Mouse (Mus musculus): ENCODE results near the gene Olfr67. TPM values are rescaled to one million over a fixed set of nuclear protein-coding genes. Genes with fewer than 3 reads are reported as not detected.
"Not testable (repeated sequence)": the region's sequence is repeated elsewhere in the genome, so short reads cannot be mapped to it uniquely, and the experiment has no call there.

The Olfr67 gene
- polyA plus RNA-seq, 1 experiment from 2014 or later: not detected

DNA sequence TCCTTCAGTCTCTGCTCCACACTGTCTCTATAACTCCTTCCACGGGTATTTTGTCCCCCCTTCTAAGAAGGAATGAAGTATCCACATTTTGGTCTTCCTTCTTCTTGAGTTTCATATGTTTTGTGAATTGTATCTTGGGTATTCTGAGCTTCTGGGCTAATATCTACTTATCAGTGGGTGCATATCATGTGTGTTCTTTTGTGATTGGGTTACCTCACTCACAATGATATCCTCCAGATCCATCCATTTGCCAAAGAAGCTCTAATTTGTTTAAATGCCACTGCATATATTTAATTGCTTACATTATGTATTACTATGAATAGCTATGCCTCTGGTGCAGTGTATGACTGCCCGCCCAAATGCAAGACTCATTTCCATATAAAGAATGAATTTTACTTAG, 16.5 kb upstream of the Olfr67 start:
- not testable (repeated sequence) for H3K9ac ChIP-seq (ENCODE audit: low read length); H3K4me1 ChIP-seq (ENCODE audit: control insufficient read depth, insufficient read depth, low read length); DNase-seq (ENCODE audit: low spot score); H3K27me3 ChIP-seq (ENCODE audit: control insufficient read depth, insufficient read depth, low read length); H3K9me3 ChIP-seq (ENCODE audit: control insufficient read depth, low read length); H3K36me3 ChIP-seq (ENCODE audit: control insufficient read depth, insufficient read depth, low read length); ATAC-seq (ENCODE audit: insufficient number of reproducible peaks, low FRiP score, low TSS enrichment, low read depth); H3K4me3 ChIP-seq (ENCODE audit: low read depth, low read length); H3K4me2 ChIP-seq (ENCODE audit: low read depth, severe bottlenecking); H3K27ac ChIP-seq (replicated peaks; ENCODE audit: low read depth, low read length)
- WGBS: 77% methylated on average over 2 of the region's 2 CpGs

DNA sequence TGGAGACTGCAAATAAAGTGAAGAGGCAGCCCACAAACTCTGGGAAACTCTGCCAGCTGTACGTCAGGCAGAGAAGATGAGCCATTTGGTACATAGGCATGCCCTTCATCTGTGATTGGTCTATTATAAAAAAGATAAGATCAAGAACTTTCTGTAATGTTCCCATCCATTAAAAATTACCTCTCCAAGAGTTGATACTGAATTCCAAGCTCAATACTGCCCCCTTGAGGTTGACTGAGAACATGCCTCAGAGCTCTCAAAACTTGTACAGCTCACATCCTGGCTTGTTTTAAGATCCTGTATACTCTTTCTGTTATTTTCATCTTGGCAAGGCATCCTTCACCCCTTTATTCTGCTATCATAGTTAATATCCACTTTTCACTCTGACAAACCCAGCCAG, 15.2 kb upstream of the Olfr67 start:
- 66% methylated on average over 1 of the region's 1 CpGs for WGBS

DNA sequence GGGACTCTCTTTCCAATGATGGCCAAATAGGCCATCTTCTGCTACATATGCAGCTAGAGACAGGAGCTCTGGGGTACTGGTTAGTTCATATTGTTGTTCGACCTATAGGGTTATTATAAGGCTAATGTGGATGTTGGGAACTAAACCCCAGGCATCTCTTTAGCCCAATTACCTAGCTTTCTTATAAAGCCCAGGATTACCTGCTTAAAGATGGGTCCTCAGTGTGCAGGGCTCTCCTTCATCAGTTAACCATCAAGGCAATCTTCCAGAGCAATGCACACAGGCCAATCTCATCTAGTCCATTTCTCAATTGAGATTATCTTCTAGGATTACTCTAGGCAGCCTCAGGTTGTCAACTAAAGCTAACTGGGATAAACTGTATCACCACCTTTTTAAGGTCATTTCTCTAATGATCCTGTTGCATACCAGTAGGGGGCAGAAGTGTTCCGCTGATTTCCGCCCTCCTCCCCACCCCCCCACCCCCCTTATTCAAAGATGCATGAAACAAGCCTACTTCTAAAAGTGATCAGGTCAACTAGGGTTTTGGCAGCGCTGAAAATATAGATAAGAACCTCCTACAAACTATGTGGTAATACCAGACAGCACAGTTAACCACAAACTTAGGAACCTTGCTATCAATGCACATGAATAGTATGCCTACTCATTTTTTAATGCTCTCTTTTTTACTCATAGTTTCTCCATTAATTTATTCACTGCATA, 1.2 kb upstream of the Olfr67 start:
- Histone ChIP-seq H3K4me1 (ENCODE audit: control insufficient read depth, insufficient read depth, low read length) (no peaks in the 10 kb centered on the region), H3K4me2 (ENCODE audit: low read depth, severe bottlenecking) (no peak overlapping the region), H3K4me3 (ENCODE audit: low read depth, low read length) (no peak overlapping the region), H3K9me3 (ENCODE audit: control insufficient read depth, low read length) (no peaks in the 10 kb centered on the region), H3K36me3 (ENCODE audit: control insufficient read depth, insufficient read depth, low read length) (no peaks in the 10 kb centered on the region), H3K27me3 (ENCODE audit: control insufficient read depth, insufficient read depth, low read length) (no peaks in the 10 kb centered on the region), H3K27ac (replicated peaks; ENCODE audit: low read depth, low read length) (no peak overlapping the region), H3K9ac (ENCODE audit: low read length) (no peak overlapping the region)
- DNase-seq (ENCODE audit: low spot score) (no peak), ATAC-seq (ENCODE audit: insufficient number of reproducible peaks, low FRiP score, low TSS enrichment, low read depth) (no peak)
- 32% methylated on average over 4 of the region's 4 CpGs for WGBS

More for the DNA sequence above, 15.2 kb upstream of the Olfr67 start:
- Histone ChIP-seq H3K36me3 (ENCODE audit: control insufficient read depth, insufficient read depth, low read length) (no peaks in the 10 kb centered on the region), H3K27me3 (ENCODE audit: control insufficient read depth, insufficient read depth, low read length) (no peaks in the 10 kb centered on the region), H3K9ac (ENCODE audit: low read length) (no peak overlapping the region), H3K9me3 (ENCODE audit: control insufficient read depth, low read length) (no peaks in the 10 kb centered on the region), H3K4me2 (ENCODE audit: low read depth, severe bottlenecking) (no peak overlapping the region), H3K4me1 (ENCODE audit: control insufficient read depth, insufficient read depth, low read length) (no peaks in the 10 kb centered on the region), H3K4me3 (ENCODE audit: low read depth, low read length) (no peak overlapping the region), H3K27ac (replicated peaks; ENCODE audit: low read depth, low read length) (no peak overlapping the region)
- ATAC-seq (ENCODE audit: insufficient number of reproducible peaks, low FRiP score, low TSS enrichment, low read depth): no peak
- peak; percentile 24 for DNase-seq (ENCODE audit: low spot score)

DNA sequence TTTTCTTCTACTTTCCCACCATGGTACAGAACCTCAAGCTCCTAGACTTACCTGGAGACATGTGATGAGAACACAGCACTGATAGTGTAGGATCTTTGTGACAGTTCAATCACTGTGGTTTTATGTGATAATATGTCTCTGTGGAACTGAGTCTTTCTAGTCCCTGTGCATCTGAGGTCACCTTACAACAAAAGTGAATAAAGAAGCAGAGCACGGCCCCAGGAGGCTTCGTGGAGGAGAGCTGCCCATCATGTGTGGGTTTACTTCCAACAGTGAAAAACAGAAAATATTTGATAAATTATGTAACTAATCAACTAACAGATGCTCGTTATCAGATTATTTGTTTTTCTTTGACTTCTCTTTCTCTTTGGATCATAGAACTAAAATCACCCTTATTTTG, 12.0 kb downstream of the Olfr67 start, which contains the start of gene Olfr68:
Gene Olfr68, minus strand, starts transcription at position 101 of the 400 bp plus-strand sequence.
- Histone ChIP-seq H3K9me3 (ENCODE audit: control insufficient read depth, low read length) (no peaks in the 10 kb centered on the region), H3K4me3 (ENCODE audit: low read depth, low read length) (no peak within 1 kb of the TSS), H3K27me3 (ENCODE audit: control insufficient read depth, insufficient read depth, low read length) (no peaks in the 10 kb centered on the region), H3K9ac (ENCODE audit: low read length) (no peak within 1 kb of the TSS), H3K4me1 (ENCODE audit: control insufficient read depth, insufficient read depth, low read length) (no peaks in the 10 kb centered on the region), H3K27ac (replicated peaks; ENCODE audit: low read depth, low read length) (no peak within 1 kb of the TSS), H3K36me3 (ENCODE audit: control insufficient read depth, insufficient read depth, low read length) (no peaks in the 10 kb centered on the region), H3K4me2 (ENCODE audit: low read depth, severe bottlenecking) (no peak within 1 kb of the TSS)
- 78% methylated on average over 3 of the region's 3 CpGs for WGBS
- ATAC-seq (ENCODE audit: insufficient number of reproducible peaks, low FRiP score, low TSS enrichment, low read depth) (no peak), DNase-seq (ENCODE audit: low spot score) (no peak)

DNA sequence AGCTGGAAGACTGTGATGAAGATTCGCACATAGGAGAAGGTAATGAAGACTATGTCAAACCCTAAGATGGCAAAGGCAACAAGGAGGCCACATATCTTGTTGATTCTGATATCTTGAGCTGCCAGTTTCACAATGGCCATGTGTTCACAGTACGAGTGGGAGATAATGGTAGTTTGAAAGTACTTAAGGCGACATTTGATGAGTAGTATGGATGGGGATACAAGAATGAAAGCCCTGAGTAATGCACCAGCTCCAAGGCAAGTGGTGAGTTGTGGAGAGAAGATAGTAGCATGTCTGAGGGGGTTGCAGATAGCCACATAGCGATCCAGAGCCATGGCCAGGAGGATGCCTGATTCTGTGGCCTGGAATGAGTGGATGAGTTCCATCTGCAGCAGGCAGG, 14.0 kb downstream of the Olfr67 start:
- not testable (repeated sequence) for H3K4me2 ChIP-seq (ENCODE audit: low read depth, severe bottlenecking); H3K27me3 ChIP-seq (ENCODE audit: control insufficient read depth, insufficient read depth, low read length); H3K36me3 ChIP-seq (ENCODE audit: control insufficient read depth, insufficient read depth, low read length); DNase-seq (ENCODE audit: low spot score); ATAC-seq (ENCODE audit: insufficient number of reproducible peaks, low FRiP score, low TSS enrichment, low read depth); H3K9me3 ChIP-seq (ENCODE audit: control insufficient read depth, low read length); H3K9ac ChIP-seq (ENCODE audit: low read length); H3K27ac ChIP-seq (replicated peaks; ENCODE audit: low read depth, low read length); H3K4me3 ChIP-seq (ENCODE audit: low read depth, low read length); H3K4me1 ChIP-seq (ENCODE audit: control insufficient read depth, insufficient read depth, low read length)
- WGBS: 77% methylated on average over 4 of the region's 4 CpGs

DNA sequence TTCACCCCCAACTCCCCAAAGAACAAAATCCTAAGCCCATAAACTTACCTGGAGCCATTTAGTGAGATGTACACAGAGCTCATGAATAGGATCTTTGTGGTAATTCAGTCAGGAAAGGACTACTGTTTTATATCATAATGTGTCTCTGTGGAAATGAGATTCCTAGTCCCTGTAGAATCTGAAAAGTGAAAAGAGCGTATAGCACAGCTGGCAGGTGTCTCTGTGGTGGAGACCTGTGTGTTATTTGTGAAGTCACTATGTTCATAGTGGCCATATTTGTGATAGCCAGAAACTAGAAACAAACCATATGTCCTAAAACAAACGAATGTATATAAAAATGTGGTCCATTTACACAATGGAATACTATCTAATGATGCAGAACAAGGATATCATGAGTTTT, 20.1 kb downstream of the Olfr67 start, which contains the start of gene Olfr69:
Gene Olfr69, minus strand, starts transcription at position 101 of the 400 bp plus-strand sequence.
- 83% methylated on average over 2 of the region's 2 CpGs for WGBS
- H3K4me1 ChIP-seq (ENCODE audit: control insufficient read depth, insufficient read depth, low read length): no peaks in the 10 kb centered on the region
- no peak within 1 kb of the TSS for H3K9ac ChIP-seq (ENCODE audit: low read length)
- no peak within 1 kb of the TSS for H3K4me3 ChIP-seq (ENCODE audit: low read depth, low read length)
- no peak for DNase-seq (ENCODE audit: low spot score)
- no peaks in the 10 kb centered on the region for H3K9me3 ChIP-seq (ENCODE audit: control insufficient read depth, low read length)
- no peak for ATAC-seq (ENCODE audit: insufficient number of reproducible peaks, low FRiP score, low TSS enrichment, low read depth)
- H3K27ac ChIP-seq (replicated peaks; ENCODE audit: low read depth, low read length): no peak within 1 kb of the TSS
- H3K4me2 ChIP-seq (ENCODE audit: low read depth, severe bottlenecking): no peak within 1 kb of the TSS
- H3K27me3 ChIP-seq (ENCODE audit: control insufficient read depth, insufficient read depth, low read length): no peaks in the 10 kb centered on the region
- H3K36me3 ChIP-seq (ENCODE audit: control insufficient read depth, insufficient read depth, low read length): no peaks in the 10 kb centered on the region

DNA sequence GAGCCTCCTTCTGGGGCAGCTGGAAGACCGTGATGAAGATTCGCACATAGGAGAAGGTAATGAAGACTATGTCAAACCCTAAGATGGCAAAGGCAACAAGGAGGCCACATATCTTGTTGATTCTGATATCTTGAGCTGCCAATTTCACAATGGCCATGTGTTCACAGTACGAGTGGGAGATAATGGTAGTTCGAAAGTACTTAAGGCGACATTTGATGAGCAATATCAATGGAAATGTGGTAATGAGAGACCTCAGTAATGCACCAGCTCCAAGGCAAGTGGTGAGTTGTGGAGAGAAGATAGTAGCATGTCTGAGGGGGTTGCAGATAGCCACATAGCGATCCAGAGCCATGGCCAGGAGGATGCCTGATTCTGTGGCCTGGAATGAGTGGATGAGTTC, 23.9 kb downstream of the Olfr67 start:
- not testable (repeated sequence) for H3K4me3 ChIP-seq (ENCODE audit: low read depth, low read length); H3K27ac ChIP-seq (replicated peaks; ENCODE audit: low read depth, low read length); ATAC-seq (ENCODE audit: insufficient number of reproducible peaks, low FRiP score, low TSS enrichment, low read depth); H3K36me3 ChIP-seq (ENCODE audit: control insufficient read depth, insufficient read depth, low read length); H3K9me3 ChIP-seq (ENCODE audit: control insufficient read depth, low read length); H3K4me1 ChIP-seq (ENCODE audit: control insufficient read depth, insufficient read depth, low read length); H3K4me2 ChIP-seq (ENCODE audit: low read depth, severe bottlenecking); H3K9ac ChIP-seq (ENCODE audit: low read length); H3K27me3 ChIP-seq (ENCODE audit: control insufficient read depth, insufficient read depth, low read length); DNase-seq (ENCODE audit: low spot score)
- 89% methylated on average over 5 of the region's 6 CpGs for WGBS

DNA sequence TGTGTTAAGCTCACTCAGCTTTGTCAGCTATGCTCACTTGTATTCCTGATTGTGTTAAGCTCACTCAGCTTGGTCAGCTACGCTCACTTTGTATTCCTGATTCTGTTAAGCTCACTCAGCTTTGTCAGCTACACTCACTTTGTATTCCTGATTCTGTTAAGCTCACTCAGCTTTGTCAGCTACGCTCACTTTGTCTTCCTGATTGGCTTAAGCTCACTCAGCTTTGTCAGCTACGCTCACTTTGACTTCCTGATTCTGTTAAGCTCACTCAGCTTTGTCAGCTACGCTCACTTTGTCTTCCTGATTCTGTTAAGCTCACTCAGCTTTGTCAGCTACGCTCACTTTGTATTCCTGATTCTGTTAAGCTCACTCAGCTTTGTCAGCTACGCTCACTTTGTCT, 29.4 kb downstream of the Olfr67 start:
- H3K9me3 ChIP-seq (ENCODE audit: control insufficient read depth, low read length); H3K27ac ChIP-seq (replicated peaks; ENCODE audit: low read depth, low read length); H3K4me1 ChIP-seq (ENCODE audit: control insufficient read depth, insufficient read depth, low read length); DNase-seq (ENCODE audit: low spot score); H3K4me3 ChIP-seq (ENCODE audit: low read depth, low read length); H3K36me3 ChIP-seq (ENCODE audit: control insufficient read depth, insufficient read depth, low read length); H3K4me2 ChIP-seq (ENCODE audit: low read depth, severe bottlenecking); H3K27me3 ChIP-seq (ENCODE audit: control insufficient read depth, insufficient read depth, low read length); H3K9ac ChIP-seq (ENCODE audit: low read length); ATAC-seq (ENCODE audit: insufficient number of reproducible peaks, low FRiP score, low TSS enrichment, low read depth): not testable (repeated sequence)
- WGBS: 84% methylated on average over 6 of the region's 6 CpGs

DNA sequence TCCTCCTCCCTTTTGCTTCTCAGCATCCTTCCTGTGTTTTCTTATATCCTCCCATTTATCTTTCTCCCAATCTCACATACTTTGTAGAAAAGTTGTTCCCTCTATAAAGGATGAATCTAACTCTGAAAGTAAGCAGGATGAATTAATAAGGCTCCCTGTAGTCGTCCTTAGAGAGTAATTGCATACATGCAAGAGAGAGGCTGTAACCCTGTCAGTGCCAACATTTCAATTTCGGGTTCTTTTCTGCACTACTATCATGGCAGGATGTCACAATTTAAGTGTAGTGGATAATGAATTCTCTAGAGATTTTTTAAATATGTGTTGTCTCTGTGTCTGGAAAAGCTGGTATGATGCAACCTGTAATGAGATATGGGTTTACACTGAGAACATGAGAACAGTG, 34.4 kb downstream of the Olfr67 start, which contains the start of gene Olfr630:
Gene Olfr630, minus strand, starts transcription at position 101 of the 400 bp plus-strand sequence.
- 49% methylated on average over 2 of the region's 2 CpGs for WGBS
- H3K27me3 ChIP-seq (ENCODE audit: control insufficient read depth, insufficient read depth, low read length): no peaks in the 10 kb centered on the region
- no peak within 1 kb of the TSS for H3K9ac ChIP-seq (ENCODE audit: low read length)
- H3K36me3 ChIP-seq (ENCODE audit: control insufficient read depth, insufficient read depth, low read length): no peaks in the 10 kb centered on the region
- H3K27ac ChIP-seq (replicated peaks; ENCODE audit: low read depth, low read length): no peak within 1 kb of the TSS
- no peak within 1 kb of the TSS for H3K4me3 ChIP-seq (ENCODE audit: low read depth, low read length)
- no peak for ATAC-seq (ENCODE audit: insufficient number of reproducible peaks, low FRiP score, low TSS enrichment, low read depth)
- H3K4me1 ChIP-seq (ENCODE audit: control insufficient read depth, insufficient read depth, low read length): no peaks in the 10 kb centered on the region
- no peak within 1 kb of the TSS for H3K4me2 ChIP-seq (ENCODE audit: low read depth, severe bottlenecking)
- H3K9me3 ChIP-seq (ENCODE audit: control insufficient read depth, low read length): no peaks in the 10 kb centered on the region
- DNase-seq (ENCODE audit: low spot score): no peak

Data from limb, embryonic 11.5 days (tissue).